Mouse (Mus musculus): ENCODE measurements around the gene Fam20a. TPM values are rescaled to one million over a fixed set of nuclear protein-coding genes. Genes with fewer than 3 reads are reported as not detected.

Fam20a gene
- polyA plus RNA-seq, 1 experiment = not detected

GRCm38 (mm10) chr11:109709501-109709900 lies 12.6 kb downstream of the Fam20a start:
- H3K27ac ChIP-seq (ENCODE audit: insufficient read depth, low read length) = no peak overlapping the region
- TF ChIP-seq CTCF (IDR thresholded peaks at IDR 0.05; ENCODE audit: low read depth, low read length) (no peak), POLR2A (IDR thresholded peaks at IDR 0.05; ENCODE audit: insufficient read depth, low read length) (no peak), EP300 (IDR thresholded peaks at IDR 0.05; ENCODE audit: insufficient read depth, low read depth, low read length) (no peak)
- H3K9ac ChIP-seq (ENCODE audit: low read depth, poor library complexity, severe bottlenecking) = no peak overlapping the region
- H3K27me3 ChIP-seq (ENCODE audit: control insufficient read depth, insufficient read depth, low read length, poor library complexity, severe bottlenecking) = no peaks in the 10 kb centered on the region
- no peak overlapping the region for H3K4me3 ChIP-seq (ENCODE audit: low read depth, low read length)
- H3K4me1 ChIP-seq (ENCODE audit: control insufficient read depth, insufficient read depth, low read length) = no peaks in the 10 kb centered on the region
- H3K9me3 ChIP-seq (replicated peaks; ENCODE audit: control insufficient read depth, insufficient read depth, low read length, poor library complexity, severe bottlenecking) = no peaks in the 10 kb centered on the region
- no peaks in the 10 kb centered on the region for H3K36me3 ChIP-seq (ENCODE audit: control insufficient read depth, insufficient read depth, low read length, poor library complexity, severe bottlenecking)

- Histone ChIP-seq H3K9me3 (replicated peaks; ENCODE audit: control insufficient read depth, insufficient read depth, low read length, poor library complexity, severe bottlenecking) (no peaks in the 10 kb centered on the region), H3K9ac (ENCODE audit: low read depth, poor library complexity, severe bottlenecking) (no peak overlapping the region), H3K36me3 (ENCODE audit: control insufficient read depth, insufficient read depth, low read length, poor library complexity, severe bottlenecking) (no peaks in the 10 kb centered on the region), H3K27me3 (ENCODE audit: control insufficient read depth, insufficient read depth, low read length, poor library complexity, severe bottlenecking) (no peaks in the 10 kb centered on the region), H3K4me1 (ENCODE audit: control insufficient read depth, insufficient read depth, low read length) (no peaks in the 10 kb centered on the region), H3K4me3 (ENCODE audit: low read depth, low read length) (no peak overlapping the region), H3K27ac (ENCODE audit: insufficient read depth, low read length) (no peak overlapping the region)
- TF ChIP-seq CTCF (IDR thresholded peaks at IDR 0.05; ENCODE audit: low read depth, low read length) (no peak), POLR2A (IDR thresholded peaks at IDR 0.05; ENCODE audit: insufficient read depth, low read length) (no peak), EP300 (IDR thresholded peaks at IDR 0.05; ENCODE audit: insufficient read depth, low read depth, low read length) (no peak)
These were observed 13.3 kb downstream of the Fam20a start for GRCm38 (mm10) chr11:109708786-109709185.

DNA sequence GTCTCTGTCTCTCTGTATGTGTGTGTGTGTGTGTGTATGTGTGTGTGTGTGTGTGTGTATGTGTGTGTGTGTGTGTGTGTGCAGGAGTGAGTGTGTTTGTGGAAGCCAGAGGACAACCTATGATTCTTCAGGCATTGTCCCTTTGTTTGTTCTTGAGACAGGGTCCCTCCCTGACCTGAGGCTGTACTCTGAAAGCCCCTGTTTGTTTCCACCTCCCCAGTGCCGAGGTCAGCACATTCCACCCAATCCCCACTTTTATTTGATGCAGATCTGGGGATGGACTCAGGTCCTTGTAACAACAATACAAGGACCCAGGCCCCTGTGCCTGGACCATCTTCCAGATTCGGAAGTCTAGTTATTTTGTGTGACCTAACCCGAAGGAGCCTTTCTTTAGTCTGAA lies 14.6 kb downstream of the Fam20a start:
- Histone ChIP-seq H3K4me3 (ENCODE audit: low read depth, low read length) (no peak overlapping the region), H3K27me3 (ENCODE audit: control insufficient read depth, insufficient read depth, low read length, poor library complexity, severe bottlenecking) (no peaks in the 10 kb centered on the region), H3K27ac (ENCODE audit: insufficient read depth, low read length) (no peak overlapping the region; the same call in 1 of the 2 replicates), H3K9ac (ENCODE audit: low read depth, poor library complexity, severe bottlenecking) (no peak overlapping the region), H3K4me1 (ENCODE audit: control insufficient read depth, insufficient read depth, low read length) (no peaks in the 10 kb centered on the region), H3K9me3 (replicated peaks; ENCODE audit: control insufficient read depth, insufficient read depth, low read length, poor library complexity, severe bottlenecking) (no peaks in the 10 kb centered on the region), H3K36me3 (ENCODE audit: control insufficient read depth, insufficient read depth, low read length, poor library complexity, severe bottlenecking) (no peaks in the 10 kb centered on the region)
- no peak for TF ChIP-seq CTCF (IDR thresholded peaks at IDR 0.05; ENCODE audit: low read depth, low read length)
- peak; percentile 80 for TF ChIP-seq EP300 (IDR thresholded peaks at IDR 0.05; ENCODE audit: insufficient read depth, low read depth, low read length)
- no peak for TF ChIP-seq POLR2A (IDR thresholded peaks at IDR 0.05; ENCODE audit: insufficient read depth, low read length)

DNA sequence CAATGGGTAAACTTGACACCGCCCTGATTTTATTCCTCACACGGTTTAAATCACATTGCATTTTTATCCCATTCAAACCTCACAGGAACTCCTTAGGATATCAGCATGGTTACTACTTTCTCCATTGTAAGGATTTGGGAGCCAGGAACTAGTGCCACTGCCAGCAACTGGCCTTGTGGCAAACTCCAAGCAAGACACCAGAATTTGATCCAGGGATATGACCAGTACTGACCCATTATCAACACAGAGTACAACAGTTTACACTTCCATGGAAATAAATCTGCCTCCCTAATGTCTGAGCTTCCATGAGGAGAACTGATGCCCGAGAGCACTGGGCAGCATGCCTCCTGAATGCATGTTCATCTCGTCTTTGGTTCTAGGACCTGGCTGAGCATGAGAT lies 15.5 kb downstream of the Fam20a start:
- H3K27ac ChIP-seq (ENCODE audit: insufficient read depth, low read length) = no peak overlapping the region
- H3K9ac ChIP-seq (ENCODE audit: low read depth, poor library complexity, severe bottlenecking) = no peak overlapping the region
- H3K9me3 ChIP-seq (replicated peaks; ENCODE audit: control insufficient read depth, insufficient read depth, low read length, poor library complexity, severe bottlenecking) = no peaks in the 10 kb centered on the region
- TF ChIP-seq EP300 (IDR thresholded peaks at IDR 0.05; ENCODE audit: insufficient read depth, low read depth, low read length) (no peak), CTCF (IDR thresholded peaks at IDR 0.05; ENCODE audit: low read depth, low read length) (no peak), POLR2A (IDR thresholded peaks at IDR 0.05; ENCODE audit: insufficient read depth, low read length) (no peak)
- H3K4me3 ChIP-seq (ENCODE audit: low read depth, low read length) = no peak overlapping the region
- H3K4me1 ChIP-seq (ENCODE audit: control insufficient read depth, insufficient read depth, low read length) = no peaks in the 10 kb centered on the region
- no peaks in the 10 kb centered on the region for H3K36me3 ChIP-seq (ENCODE audit: control insufficient read depth, insufficient read depth, low read length, poor library complexity, severe bottlenecking)
- no peaks in the 10 kb centered on the region for H3K27me3 ChIP-seq (ENCODE audit: control insufficient read depth, insufficient read depth, low read length, poor library complexity, severe bottlenecking)

- H3K9ac ChIP-seq (ENCODE audit: low read depth, poor library complexity, severe bottlenecking) = no peak overlapping the region
- no peak overlapping the region for H3K27ac ChIP-seq (ENCODE audit: insufficient read depth, low read length)
- no peaks in the 10 kb centered on the region for H3K36me3 ChIP-seq (ENCODE audit: control insufficient read depth, insufficient read depth, low read length, poor library complexity, severe bottlenecking)
- no peaks in the 10 kb centered on the region for H3K27me3 ChIP-seq (ENCODE audit: control insufficient read depth, insufficient read depth, low read length, poor library complexity, severe bottlenecking)
- TF ChIP-seq POLR2A (IDR thresholded peaks at IDR 0.05; ENCODE audit: insufficient read depth, low read length) (no peak), EP300 (IDR thresholded peaks at IDR 0.05; ENCODE audit: insufficient read depth, low read depth, low read length) (no peak), CTCF (IDR thresholded peaks at IDR 0.05; ENCODE audit: low read depth, low read length) (no peak)
- H3K4me3 ChIP-seq (ENCODE audit: low read depth, low read length) = no peak overlapping the region
- H3K4me1 ChIP-seq (ENCODE audit: control insufficient read depth, insufficient read depth, low read length) = no peaks in the 10 kb centered on the region
- H3K9me3 ChIP-seq (replicated peaks; ENCODE audit: control insufficient read depth, insufficient read depth, low read length, poor library complexity, severe bottlenecking) = no peaks in the 10 kb centered on the region
These were observed 16.0 kb downstream of the Fam20a start for GRCm38 (mm10) chr11:109706055-109706412.

- no peaks in the 10 kb centered on the region for H3K4me1 ChIP-seq (ENCODE audit: control insufficient read depth, insufficient read depth, low read length)
- no peaks in the 10 kb centered on the region for H3K9me3 ChIP-seq (replicated peaks; ENCODE audit: control insufficient read depth, insufficient read depth, low read length, poor library complexity, severe bottlenecking)
- H3K36me3 ChIP-seq (ENCODE audit: control insufficient read depth, insufficient read depth, low read length, poor library complexity, severe bottlenecking) = no peaks in the 10 kb centered on the region
- TF ChIP-seq CTCF (IDR thresholded peaks at IDR 0.05; ENCODE audit: low read depth, low read length) = no peak
- no peak for TF ChIP-seq EP300 (IDR thresholded peaks at IDR 0.05; ENCODE audit: insufficient read depth, low read depth, low read length)
- no peak for TF ChIP-seq POLR2A (IDR thresholded peaks at IDR 0.05; ENCODE audit: insufficient read depth, low read length)
- H3K27ac ChIP-seq (ENCODE audit: insufficient read depth, low read length) = no peak overlapping the region
- no peaks in the 10 kb centered on the region for H3K27me3 ChIP-seq (ENCODE audit: control insufficient read depth, insufficient read depth, low read length, poor library complexity, severe bottlenecking)
- no peak overlapping the region for H3K4me3 ChIP-seq (ENCODE audit: low read depth, low read length)
- no peak overlapping the region for H3K9ac ChIP-seq (ENCODE audit: low read depth, poor library complexity, severe bottlenecking)
These were observed 16.6 kb downstream of the Fam20a start for GRCm38 (mm10) chr11:109705336-109706054.

All from ES-Bruce4 (cell line).